Mouse (Mus musculus) lung, adult 2 months (tissue): Measurements from ENCODE around the gene Ddx50.

Source experiments
- CTCF ChIP-seq: fragments of 200-500 bp; IDR thresholded peaks from 2 replicates; pipeline ENCODE4 v1.5.1; 2011; ENCODE audit warnings: mild to moderate bottlenecking, low read length, control low read depth; ENCODE audit not compliant: insufficient read depth
- POLR2A ChIP-seq: fragments of 200-500 bp; IDR thresholded peaks from 2 replicates; pipeline ENCODE4 v1.6.1; 2011; ENCODE audit warnings: low read depth, mild to moderate bottlenecking, control low read depth, low read length, borderline replicate concordance; ENCODE audit errors: extremely low read depth

DNA sequence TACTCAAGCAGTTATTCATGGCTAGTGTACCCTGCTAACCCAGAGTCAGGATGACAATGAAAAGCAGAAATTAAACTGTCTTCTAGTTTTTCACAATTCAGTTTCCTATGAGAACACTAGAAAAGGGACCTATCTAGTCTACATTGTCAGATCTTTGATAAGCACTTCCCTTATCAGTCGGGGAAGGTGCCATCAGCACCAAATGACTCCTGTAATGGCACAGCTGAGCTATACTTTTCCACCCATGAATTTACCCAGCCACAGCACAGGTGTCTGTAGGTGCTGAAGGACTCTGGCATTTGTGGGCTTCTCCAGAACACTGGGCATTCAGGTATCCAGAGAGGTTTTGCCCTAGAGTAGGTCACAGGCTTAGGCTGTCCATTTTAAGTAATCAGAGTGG is 67.8 kb downstream of the Ddx50 start:
- no peak for TF ChIP-seq POLR2A
- TF ChIP-seq CTCF, result no peak
